Mouse (Mus musculus) ES-Bruce4 (cell line): ENCODE results near the gene Sfxn4.

Source experiments
- CTCF ChIP-seq: IDR thresholded peaks from one replicate; pipeline ENCODE4 v1.8.1; 2011; ENCODE audit warnings: low read depth, low read length
- EP300 ChIP-seq: IDR thresholded peaks from 2 replicates; pipeline ENCODE4 v1.6.1; 2011; ENCODE audit warnings: low read depth, low read length; ENCODE audit not compliant: insufficient read depth

GRCm38 (mm10) chr19:60797415-60797814 lies 63.9 kb downstream of the Sfxn4 start:
- TF ChIP-seq CTCF: no peak
- no peak for TF ChIP-seq EP300
